Mouse (Mus musculus) liver, embryonic 16.5 days (tissue): ENCODE data around the gene 4931414P19Rik. TPM values are rescaled to one million over a fixed set of nuclear protein-coding genes. Genes with fewer than 3 reads are reported as not detected.

Source experiments
- ATAC-seq: fragments of 200-750 bp; cut with Nextera tagmentation; 2 replicates; pipeline ENCODE4 v1.8.0; 2017; ENCODE audit warnings: low read depth, mild to moderate bottlenecking, moderate number of reproducible peaks, moderate library complexity
- H3K27ac ChIP-seq: fragments of 300-500 bp; sonication (generic); 2 replicates; pipeline ENCODE4 v1.5.1; 2014; ENCODE audit warnings: mild to moderate bottlenecking, low read length
- H3K27me3 ChIP-seq: fragments of 300-500 bp; sonication (generic); 2 replicates; pipeline ENCODE4 v1.6.1; 2014; ENCODE audit warnings: low read depth, low read length, mixed read lengths; ENCODE audit not compliant: control insufficient read depth, insufficient read depth
- H3K36me3 ChIP-seq: fragments of 300-500 bp; sonication (generic); 2 replicates; pipeline ENCODE4 v1.6.1; 2014; ENCODE audit warnings: mild to moderate bottlenecking; ENCODE audit not compliant: control insufficient read depth, insufficient read depth
- H3K4me1 ChIP-seq: fragments of 300-500 bp; sonication (generic); 2 replicates; pipeline ENCODE4 v1.6.1; 2014; ENCODE audit warnings: low read depth, low read length, mixed read lengths; ENCODE audit not compliant: control insufficient read depth
- H3K4me2 ChIP-seq: fragments of 300-500 bp; sonication (generic); 2 replicates; pipeline ENCODE4 v1.6.1; 2014; ENCODE audit warnings: low read depth, low read length, mixed read lengths
- H3K4me3 ChIP-seq: fragments of 300-500 bp; sonication (generic); 2 replicates; pipeline ENCODE4 v1.5.1; 2014; ENCODE audit warnings: low read depth, mild to moderate bottlenecking, low read length
- H3K9ac ChIP-seq: fragments of 300-500 bp; sonication (generic); 2 replicates; pipeline ENCODE4 v1.6.1; 2014; ENCODE audit warnings: low read depth, low read length
- H3K9me3 ChIP-seq: fragments of 300-500 bp; sonication (generic); replicated peaks from 2 replicates; pipeline ENCODE4 v1.6.1; 2016; ENCODE audit warnings: low read length; ENCODE audit not compliant: control insufficient read depth
- whole genome bisulfite sequencing: fragments of 180-500 bp; shearing (Covaris S2); extraction: QIAGEN DNeasy Blood & Tissue Kit; methylation state at CpG from one replicate; pipeline ENCODE4 v1.1.7; 2014; ENCODE audit not compliant: insufficient replicate concordance; 5-methylcytosine and 5-hydroxymethylcytosine counted together
- polyA plus RNA-seq: library from polyadenylated mRNA; unstranded; fragments of >200 nt; fragmentation: Nextera tagmentation; extraction: Ambion mirVana; gene quantifications from 2 replicates; pipeline ENCODE4 v1.2.1, GENCODE M21; 2015

4931414P19Rik gene
- polyA plus RNA-seq, 1 experiment from 2014 or later = 2.3 TPM

GRCm38 (mm10) chr14:54644294-54644693 lies 38.5 kb upstream of the 4931414P19Rik start:
- Histone ChIP-seq H3K4me2 (no peak overlapping the region), H3K27ac (no peak overlapping the region), H3K36me3 (peaks cover 59% of the 10 kb centered on the region), H3K4me3 (no peak overlapping the region), H3K9ac (no peak overlapping the region), H3K27me3 (peaks cover 15% of the 10 kb centered on the region), H3K9me3 (no peaks in the 10 kb centered on the region), H3K4me1 (peaks cover 7% of the 10 kb centered on the region; the same call in 1 of the 2 replicates)
- ATAC-seq = no peak
- WGBS = 88% methylated on average over 9 of the region's 9 CpGs

GRCm38 (mm10) chr14:54643011-54643410 lies 37.2 kb upstream of the 4931414P19Rik start:
- WGBS = 80% methylated on average over 2 of the region's 2 CpGs
- peaks cover 19% of the 10 kb centered on the region for H3K27me3 ChIP-seq

GRCm38 (mm10) chr14:54642224-54642944 lies 36.6 kb upstream of the 4931414P19Rik start:
- ATAC-seq = no peak
- no peaks in the 10 kb centered on the region for H3K9me3 ChIP-seq
- no peak overlapping the region for H3K27ac ChIP-seq
- no peak overlapping the region for H3K4me3 ChIP-seq
- WGBS = 86% methylated on average over 25 of the region's 25 CpGs
- peaks cover 7% of the 10 kb centered on the region; the same call in 1 of the 2 replicates for H3K4me1 ChIP-seq
- peaks cover 47% of the 10 kb centered on the region for H3K36me3 ChIP-seq
- peaks cover 19% of the 10 kb centered on the region for H3K27me3 ChIP-seq
- H3K9ac ChIP-seq = no peak overlapping the region
- H3K4me2 ChIP-seq = no peak overlapping the region

More at GRCm38 (mm10) chr14:54643011-54643410, 37.2 kb upstream of the 4931414P19Rik start:
- Histone ChIP-seq H3K36me3 (peaks cover 52% of the 10 kb centered on the region), H3K27ac (no peak overlapping the region), H3K9ac (no peak overlapping the region), H3K4me1 (peaks cover 7% of the 10 kb centered on the region; the same call in 1 of the 2 replicates), H3K4me3 (no peak overlapping the region), H3K4me2 (no peak overlapping the region), H3K9me3 (no peaks in the 10 kb centered on the region)
- ATAC-seq = no peak

- no peak within 1 kb of the TSS for H3K27ac ChIP-seq
Observed at GRCm38 (mm10) chr14:54641305-54641969, 35.6 kb upstream of the 4931414P19Rik start, which contains the start of gene Cdh24. Gene Cdh24 (minus strand): TSS chr14:54641364.

GRCm38 (mm10) chr14:54640946-54641304 lies 35.1 kb upstream of the 4931414P19Rik start, which contains the start of gene Gm17606:
Gene Gm17606 (plus strand): TSS chr14:54640952.
- peak within 1 kb of the TSS; percentile 76 for H3K9ac ChIP-seq
- H3K4me3 ChIP-seq = peak within 1 kb of the TSS; percentile 62
- peaks cover 7% of the 10 kb centered on the region; the same call in 1 of the 2 replicates for H3K4me1 ChIP-seq
- H3K9me3 ChIP-seq = no peaks in the 10 kb centered on the region
- peak within 1 kb of the TSS; percentile 79 for H3K4me2 ChIP-seq
- under 1% methylated on average over 28 of the region's 28 CpGs for WGBS
- H3K27ac ChIP-seq = no peak within 1 kb of the TSS
- ATAC-seq = no peak
- H3K27me3 ChIP-seq = peaks cover 19% of the 10 kb centered on the region
- H3K36me3 ChIP-seq = peaks cover 37% of the 10 kb centered on the region

More at GRCm38 (mm10) chr14:54641305-54641969, 35.6 kb upstream of the 4931414P19Rik start, which contains the start of gene Cdh24:
- ATAC-seq = peak; percentile 95
- Histone ChIP-seq H3K36me3 (peaks cover 42% of the 10 kb centered on the region), H3K4me3 (peak within 1 kb of the TSS; percentile 62), H3K9ac (peak within 1 kb of the TSS; percentile 76), H3K4me2 (peak within 1 kb of the TSS; percentile 79), H3K4me1 (peaks cover 7% of the 10 kb centered on the region; the same call in 1 of the 2 replicates), H3K9me3 (no peaks in the 10 kb centered on the region), H3K27me3 (peaks cover 19% of the 10 kb centered on the region)
- under 1% methylated on average over 46 of the region's 52 CpGs for WGBS

- Histone ChIP-seq H3K27me3 (peaks cover 19% of the 10 kb centered on the region), H3K9ac (no peak overlapping the region), H3K27ac (no peak overlapping the region), H3K4me1 (peaks cover 7% of the 10 kb centered on the region; the same call in 1 of the 2 replicates), H3K36me3 (peaks cover 29% of the 10 kb centered on the region), H3K4me2 (no peak overlapping the region), H3K9me3 (no peaks in the 10 kb centered on the region), H3K4me3 (no peak overlapping the region)
- 48% methylated on average over 4 of the region's 4 CpGs for WGBS
- ATAC-seq = no peak
Observed at GRCm38 (mm10) chr14:54640121-54640520, 34.3 kb upstream of the 4931414P19Rik start.

- WGBS = 69% methylated on average over 5 of the region's 5 CpGs
- no peak overlapping the region for H3K27ac ChIP-seq
- H3K4me3 ChIP-seq = no peak overlapping the region
- H3K36me3 ChIP-seq = peaks cover 10% of the 10 kb centered on the region
- no peaks in the 10 kb centered on the region for H3K9me3 ChIP-seq
- H3K4me2 ChIP-seq = no peak overlapping the region
- peaks cover 19% of the 10 kb centered on the region for H3K27me3 ChIP-seq
- peaks cover 7% of the 10 kb centered on the region; the same call in 1 of the 2 replicates for H3K4me1 ChIP-seq
- H3K9ac ChIP-seq = no peak overlapping the region
- ATAC-seq = no peak
Observed at GRCm38 (mm10) chr14:54638210-54638609, 32.4 kb upstream of the 4931414P19Rik start.

- no peak for ATAC-seq
- Histone ChIP-seq H3K36me3 (no peaks in the 10 kb centered on the region), H3K4me1 (peaks cover 7% of the 10 kb centered on the region; the same call in 1 of the 2 replicates), H3K27me3 (peaks cover 19% of the 10 kb centered on the region), H3K27ac (no peak overlapping the region), H3K4me2 (no peak overlapping the region), H3K9ac (no peak overlapping the region), H3K4me3 (no peak overlapping the region), H3K9me3 (no peaks in the 10 kb centered on the region)
- WGBS = 38% methylated on average over 8 of the region's 8 CpGs
Observed at GRCm38 (mm10) chr14:54636954-54637353, 31.2 kb upstream of the 4931414P19Rik start.
